ENCODE assay signal across 9 mouse cellular contexts in genomic region chr16:55555224-55555623, GRCm38 (mm10).
A peak's percentile ranks its signal among the peaks of the same experiment; 100 is the strongest.
DNase-seq lines count a peak whose midpoint lies in the region; ATAC-seq lines count a peak whose summit lies in the region.
"Had no signal": no experiment of that assay in that cellular context is flagged by ENCODE, and none has a peak within 500 bp of the region (broad histone marks: within the 10 kb centered on the region; RNA-seq: fewer than 3 reads in every experiment).

No protein-coding gene starts in this region.

- no peaks in the 10 kb centered on the region for H3K9me3 ChIP-seq in liver, embryonic 16.5 days (replicated peaks; ENCODE audit: control insufficient read depth, low read length)
- H3K9me3 ChIP-seq: midbrain, embryonic 12.5 days had no signal

- ATAC-seq in CD4-positive, CD25-positive, alpha-beta regulatory T cell, adult 4 months = peak; percentile 81
- peak; percentile 58 for ATAC-seq in liver, embryonic 16.5 days (ENCODE audit: low read depth)

- no peak overlapping the region for H3K4me3 ChIP-seq in liver, embryonic 16.5 days (ENCODE audit: low read depth, low read length)

- H3K4me2 ChIP-seq in liver, embryonic 16.5 days (ENCODE audit: low read depth, low read length) = no peak overlapping the region

- H3K4me1 ChIP-seq in liver, embryonic 16.5 days (ENCODE audit: control insufficient read depth, low read depth, low read length) = no peaks in the 10 kb centered on the region

- H3K36me3 ChIP-seq in liver, embryonic 16.5 days (ENCODE audit: control insufficient read depth, insufficient read depth) = no peaks in the 10 kb centered on the region
- H3K36me3 ChIP-seq: midbrain, embryonic 12.5 days had no signal

- no peak overlapping the region for H3K27ac ChIP-seq in liver, embryonic 16.5 days (ENCODE audit: low read length)
- H3K27ac ChIP-seq: midbrain, embryonic 12.5 days had no signal

- no peak overlapping the region for H3K9ac ChIP-seq in liver, embryonic 16.5 days (ENCODE audit: low read depth, low read length)

- WGBS in liver, embryonic 16.5 days (ENCODE audit: insufficient replicate concordance) = 18% methylated on average over 6 of the region's 6 CpGs

- DNase-seq in adrenal gland, adult 2 months = peak; percentile 24
- no peak for DNase-seq in adrenal gland, postnatal 25 days
- peak; percentile 53 for DNase-seq in heart, adult 8-10 months (ENCODE audit: low spot score)
- DNase-seq in frontal cortex, postnatal 14 days (ENCODE audit: low spot score in 2 of 2) = no peak
- DNase-seq in thymus, postnatal 36 days = no peak
- no peak for DNase-seq in embryo, embryonic 10 days (ENCODE audit: low spot score)

- no peaks in the 10 kb centered on the region for H3K27me3 ChIP-seq in liver, embryonic 16.5 days (ENCODE audit: control insufficient read depth, insufficient read depth, low read depth, low read length)
- H3K27me3 ChIP-seq: midbrain, embryonic 12.5 days had no signal

Comparison
In these comparisons a context has a peak if more than half of its experiments do, and no peak if none do; other contexts are left out.
1. DNase-seq: peak in adrenal gland, adult 2 months (single experiment) and heart, adult 8-10 months (single experiment); none in adrenal gland, postnatal 25 days (single experiment), frontal cortex, postnatal 14 days (0 of 2), thymus, postnatal 36 days (0 of 2) and embryo, embryonic 10 days (single experiment).